Mouse (Mus musculus) kidney, adult 18-20 months (tissue): ENCODE results near the gene Tnrc6c.
"Not testable (repeated sequence)": the region's sequence is repeated elsewhere in the genome, so short reads cannot be mapped to it uniquely, and the experiment has no call there.

Source experiments
- DNase-seq: peaks from one replicate; pipeline ENCODE4 v3.0.0; 2021

Tnrc6c gene

DNA sequence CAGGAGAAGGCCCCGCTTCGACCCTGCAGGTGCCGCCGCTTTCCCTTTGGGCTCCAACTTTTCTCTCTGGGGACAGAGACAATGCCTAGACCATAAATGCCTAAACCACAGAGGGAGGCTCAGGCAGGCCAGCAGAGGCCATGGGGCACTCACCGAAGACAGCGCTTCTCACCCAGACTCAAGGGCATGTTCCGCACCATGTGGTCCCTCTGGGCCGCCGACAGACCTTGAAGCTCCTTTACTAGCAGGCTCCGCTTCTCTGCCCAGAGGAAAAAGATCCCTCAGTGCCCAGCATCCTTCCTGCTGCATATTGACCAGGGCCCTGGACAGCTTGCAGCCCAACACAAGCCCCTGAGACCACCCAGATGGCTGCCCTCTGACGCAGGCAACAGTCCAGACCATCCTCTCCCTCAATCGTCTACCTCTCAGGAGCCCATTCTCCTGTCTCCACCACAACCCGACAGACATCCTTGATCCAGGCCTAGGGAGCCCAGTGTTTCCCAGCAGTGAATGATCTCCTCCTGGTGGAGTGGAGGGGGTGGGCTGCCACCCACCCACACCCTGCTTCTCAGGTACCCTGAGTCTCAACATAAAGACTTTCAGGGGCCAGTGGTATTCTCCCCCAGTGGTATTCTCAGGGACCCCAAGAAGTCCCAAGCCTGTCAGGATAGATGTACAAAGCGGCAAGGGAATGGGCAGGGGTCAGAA lies 122.2 kb downstream of the Tnrc6c start:
- no peak for DNase-seq

GRCm38 (mm10) chr11:117777111-117777510 lies 123.0 kb downstream of the Tnrc6c start:
- no peak for DNase-seq

- peak; percentile 59 for DNase-seq
Measured at GRCm38 (mm10) chr11:117778031-117778430, 123.9 kb downstream of the Tnrc6c start.

DNA sequence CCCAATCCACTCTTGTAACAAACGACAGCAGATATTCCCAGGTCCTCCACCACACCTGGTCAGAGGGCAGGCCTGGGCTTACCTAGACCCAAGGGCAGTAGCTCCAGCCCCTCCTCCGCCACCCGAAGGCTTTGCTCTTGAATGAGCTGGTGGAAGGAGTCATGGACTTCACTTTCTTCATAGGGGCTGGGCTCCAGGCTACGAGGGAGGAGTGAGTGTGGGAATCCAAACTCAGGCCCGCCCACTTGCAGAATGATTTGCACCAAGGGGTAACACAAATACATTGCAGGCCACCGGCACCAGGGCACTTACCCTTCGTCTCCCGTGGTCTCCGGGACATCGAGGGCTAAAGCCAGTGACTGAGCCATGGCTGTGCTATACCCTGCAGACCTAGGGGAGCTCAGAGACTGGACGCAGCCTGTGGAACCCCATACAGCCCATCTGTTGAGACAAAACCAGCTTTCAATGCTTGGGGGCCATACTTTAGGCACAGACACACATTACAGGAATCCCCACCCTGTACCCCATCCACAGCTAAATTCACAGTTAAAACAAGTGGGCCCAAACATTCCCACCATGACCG lies 124.9 kb downstream of the Tnrc6c start:
- peak; percentile 39 for DNase-seq

DNA sequence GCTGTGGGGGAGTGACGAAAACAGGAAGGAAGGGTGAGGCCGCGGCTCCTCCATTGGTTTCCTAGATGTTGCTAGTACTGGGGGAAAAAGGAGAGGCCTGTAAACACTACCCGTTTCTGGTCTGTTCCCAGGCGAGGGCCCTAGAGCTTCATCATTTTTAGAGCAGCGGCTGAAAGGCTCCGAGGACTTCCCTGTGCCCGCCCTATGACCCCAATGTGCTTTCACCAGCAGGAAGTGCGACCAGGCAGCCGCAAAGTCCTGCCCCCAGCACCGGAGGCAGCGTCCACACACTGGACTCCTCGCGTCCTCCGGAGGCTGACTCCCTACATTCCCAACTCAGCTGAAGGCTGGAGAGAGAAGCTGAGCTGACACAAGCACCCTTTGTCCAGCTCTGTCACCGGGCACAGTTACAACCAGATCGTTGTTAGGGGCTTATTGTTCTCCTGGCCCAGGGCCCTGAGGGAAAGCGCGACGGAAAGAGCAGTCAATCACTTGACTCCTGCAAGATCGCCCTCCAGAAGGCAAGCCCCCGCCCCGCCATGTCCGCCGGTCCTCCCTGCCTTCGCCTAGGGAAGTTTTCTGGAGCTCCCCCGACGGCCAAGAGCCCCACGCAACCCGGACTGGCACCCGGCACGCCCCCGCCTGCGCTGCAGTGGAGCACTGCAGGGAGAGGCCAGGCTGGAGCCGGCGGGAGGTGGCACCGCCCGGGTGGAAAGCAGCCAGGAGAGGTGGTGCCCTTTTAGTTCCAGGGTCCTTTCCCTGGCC lies 125.5 kb downstream of the Tnrc6c start:
- DNase-seq = peak; percentile 87

DNA sequence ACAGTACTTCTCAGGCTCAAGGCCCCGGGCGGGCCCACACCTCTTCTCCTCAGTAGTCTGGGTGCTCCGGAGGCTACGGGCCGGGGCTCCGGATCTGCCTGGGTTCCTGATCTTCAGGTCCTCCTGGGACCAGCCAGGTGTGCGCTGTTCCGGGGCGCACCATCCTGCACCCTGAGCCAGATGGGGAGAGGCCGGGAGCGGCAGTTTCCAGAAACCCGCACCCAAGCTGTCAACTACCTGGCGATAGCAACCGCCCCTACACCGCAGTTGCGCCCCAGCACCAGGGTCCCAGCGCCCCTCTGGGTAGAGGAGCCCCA lies 126.1 kb downstream of the Tnrc6c start:
- no peak for DNase-seq

DNA sequence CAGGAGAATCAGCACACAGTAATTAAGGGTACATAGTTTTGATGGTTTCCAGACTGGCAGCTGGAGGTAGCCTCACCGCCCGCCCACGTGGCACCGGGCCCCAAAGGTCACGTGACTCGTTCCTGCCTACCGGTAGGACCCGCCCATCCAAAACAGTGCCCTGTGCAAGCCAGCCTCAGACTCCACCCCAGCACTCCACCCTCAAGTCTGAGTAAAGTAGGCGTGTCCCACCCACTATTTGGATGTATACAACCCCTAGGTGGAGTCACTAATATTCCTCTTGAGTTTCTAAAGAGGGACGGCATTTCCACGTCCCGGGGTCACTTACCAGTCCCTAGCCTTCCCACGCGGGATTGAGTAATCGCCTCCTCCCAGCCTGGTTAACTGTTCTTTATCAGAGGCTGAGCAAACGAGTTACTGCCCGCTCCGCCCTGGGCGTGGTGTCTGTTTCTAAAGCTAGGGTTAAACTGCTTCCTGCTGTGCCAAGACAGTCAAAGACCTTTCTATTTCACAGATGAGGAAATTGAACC lies 126.6 kb downstream of the Tnrc6c start:
- DNase-seq = peak; percentile 94

DNA sequence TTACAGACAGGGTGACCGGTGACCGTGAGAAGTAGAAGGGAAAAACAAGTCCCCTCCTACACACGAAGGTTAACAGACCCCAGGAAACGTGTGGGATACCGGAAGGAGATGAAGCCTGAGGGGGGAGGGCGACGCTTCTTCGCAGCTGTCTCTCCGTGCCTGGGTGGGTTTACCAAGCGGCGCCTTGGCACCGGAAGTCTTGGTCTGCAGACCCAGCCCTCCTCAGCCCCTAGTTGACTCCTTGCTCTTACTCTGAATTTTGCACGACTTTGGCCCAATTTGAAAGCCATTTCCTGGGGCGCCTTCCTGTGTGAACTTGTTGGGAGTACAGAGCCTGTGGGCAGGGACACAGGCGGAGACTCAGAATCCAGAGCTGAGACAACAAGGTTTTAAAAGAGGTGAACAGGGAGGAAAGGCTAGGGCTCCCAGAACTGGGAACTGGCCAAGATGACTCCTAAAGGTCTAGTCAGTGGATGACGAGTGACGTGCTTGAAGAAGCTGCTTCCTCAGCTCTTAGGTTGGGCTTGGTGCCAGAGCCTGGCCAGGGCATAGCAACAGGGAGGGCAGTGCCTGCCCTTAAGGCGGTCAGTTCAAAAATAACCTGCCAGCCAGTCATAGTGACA lies 127.2 kb downstream of the Tnrc6c start:
- DNase-seq = peak; percentile 82

- peak; percentile 32 for DNase-seq
Measured at GRCm38 (mm10) chr11:117781993-117782704, 128.1 kb downstream of the Tnrc6c start, which contains the start of the genes Tmc8 and Tmc6. Gene Tmc8, plus strand, starts transcription at chr11:117782076. Gene Tmc6, minus strand, starts transcription at chr11:117782198.

- DNase-seq = no peak
Measured at GRCm38 (mm10) chr11:117782705-117783034, 128.6 kb downstream of the Tnrc6c start.

- DNase-seq = peak; percentile 39
Measured at GRCm38 (mm10) chr11:117783089-117783488, 129.0 kb downstream of the Tnrc6c start.

DNA sequence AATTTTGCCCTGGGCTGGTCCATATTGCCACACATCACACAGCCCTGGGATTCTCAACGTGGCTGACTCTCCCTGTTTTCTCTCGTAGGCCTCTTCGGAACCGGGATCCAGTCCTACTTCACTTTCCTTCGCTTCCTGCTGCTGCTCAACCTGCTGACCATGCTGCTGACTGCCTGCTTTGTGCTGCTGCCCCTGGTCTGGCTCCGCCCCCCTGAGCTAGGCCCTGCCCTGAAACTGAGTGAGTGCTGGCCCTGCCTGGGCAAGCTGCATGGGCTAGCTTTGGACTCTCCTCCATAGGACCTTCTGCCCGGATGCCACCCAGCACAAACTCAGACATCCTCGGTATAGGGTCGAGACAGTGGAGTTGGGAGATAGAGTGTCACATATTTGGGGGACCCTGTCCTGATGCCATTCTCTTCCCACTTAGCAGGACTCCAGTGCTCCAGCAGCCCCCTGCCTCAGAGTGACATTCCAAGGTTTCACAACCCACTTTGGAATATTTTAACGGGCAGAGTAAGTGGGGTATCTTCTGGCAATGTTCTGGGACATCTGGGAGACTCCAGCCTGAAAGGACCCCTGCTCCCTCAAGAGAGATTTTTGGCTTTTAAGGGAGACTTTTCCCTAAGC lies 129.7 kb downstream of the Tnrc6c start:
- DNase-seq = peak; percentile 45

GRCm38 (mm10) chr11:117786294-117786693 lies 132.2 kb downstream of the Tnrc6c start:
- peak; percentile 77 for DNase-seq

DNA sequence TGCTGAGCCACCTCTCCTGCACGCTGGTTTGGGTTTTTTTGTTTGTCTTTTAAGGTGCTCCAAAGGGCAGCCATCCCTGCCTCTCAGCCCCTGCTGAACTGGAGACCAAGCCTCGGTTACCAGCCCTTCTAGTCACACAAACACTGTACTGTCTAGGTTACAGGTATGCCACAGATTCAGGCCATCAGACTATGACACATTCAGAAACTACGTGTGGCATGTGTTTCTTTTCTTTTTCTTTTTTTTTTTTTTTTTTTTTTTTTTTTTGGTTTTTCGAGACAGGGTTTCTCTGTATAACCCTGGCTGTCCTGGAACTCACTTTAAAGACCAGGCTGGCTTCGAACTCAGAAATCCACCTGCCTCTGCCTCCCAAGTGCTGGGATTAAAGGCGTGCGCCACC lies 134.4 kb downstream of the Tnrc6c start:
- DNase-seq = not testable (repeated sequence)

GRCm38 (mm10) chr11:117790286-117790685 lies 136.2 kb downstream of the Tnrc6c start:
- peak; percentile 71 for DNase-seq

DNA sequence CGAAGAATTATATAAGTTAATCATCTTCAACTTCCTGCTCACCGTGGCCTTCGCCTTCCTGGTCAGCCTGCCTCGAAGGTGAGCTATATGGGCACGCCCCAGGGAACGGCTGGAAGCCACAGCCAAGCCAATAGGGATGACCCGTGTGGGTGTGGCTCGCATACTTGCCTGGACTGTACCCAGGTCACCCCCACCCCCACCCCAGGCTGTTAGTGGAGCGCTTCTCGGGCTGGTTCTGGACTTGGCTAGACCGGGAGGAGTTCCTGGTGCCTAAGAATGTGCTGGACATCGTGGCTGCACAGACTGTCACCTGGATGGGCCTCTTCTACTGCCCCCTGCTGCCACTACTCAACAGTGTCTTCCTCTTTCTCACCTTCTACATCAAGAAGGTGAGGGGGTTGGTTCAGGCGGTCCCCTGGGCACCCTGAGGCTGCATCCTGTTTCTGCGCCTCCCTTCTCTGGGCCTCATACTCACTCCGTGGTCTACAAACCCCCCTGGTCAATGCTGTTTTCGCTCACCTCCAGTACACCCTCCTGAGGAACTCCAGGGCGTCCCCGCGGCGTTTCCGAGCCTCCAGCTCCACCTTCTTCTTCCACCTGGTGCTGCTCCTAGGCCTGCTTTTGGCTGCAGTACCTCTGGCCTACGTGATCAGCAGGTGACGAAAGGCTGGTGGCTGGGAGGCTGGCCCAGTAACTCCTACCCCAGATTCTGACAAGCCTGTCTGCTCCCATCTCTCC lies 136.8 kb downstream of the Tnrc6c start:
- peak; percentile 48 for DNase-seq

DNA sequence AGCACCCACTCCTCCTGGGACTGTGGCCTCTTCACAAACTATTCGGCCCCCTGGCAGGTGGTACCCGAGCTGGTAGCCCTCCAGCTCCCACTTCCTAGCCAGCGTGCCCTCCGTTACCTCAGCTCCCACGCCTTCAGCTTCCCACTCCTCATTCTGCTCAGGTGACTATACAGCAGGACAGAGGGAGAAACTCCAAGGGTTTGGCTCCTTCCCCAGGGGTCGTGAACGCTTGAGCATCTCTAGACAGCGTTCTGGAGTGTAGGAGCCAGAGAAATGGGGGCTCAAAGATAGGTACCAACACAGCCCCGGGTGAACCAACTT lies 137.3 kb downstream of the Tnrc6c start:
- no peak for DNase-seq

- DNase-seq = peak; percentile 82
Measured at GRCm38 (mm10) chr11:117792281-117792888, 138.3 kb downstream of the Tnrc6c start.

DNA sequence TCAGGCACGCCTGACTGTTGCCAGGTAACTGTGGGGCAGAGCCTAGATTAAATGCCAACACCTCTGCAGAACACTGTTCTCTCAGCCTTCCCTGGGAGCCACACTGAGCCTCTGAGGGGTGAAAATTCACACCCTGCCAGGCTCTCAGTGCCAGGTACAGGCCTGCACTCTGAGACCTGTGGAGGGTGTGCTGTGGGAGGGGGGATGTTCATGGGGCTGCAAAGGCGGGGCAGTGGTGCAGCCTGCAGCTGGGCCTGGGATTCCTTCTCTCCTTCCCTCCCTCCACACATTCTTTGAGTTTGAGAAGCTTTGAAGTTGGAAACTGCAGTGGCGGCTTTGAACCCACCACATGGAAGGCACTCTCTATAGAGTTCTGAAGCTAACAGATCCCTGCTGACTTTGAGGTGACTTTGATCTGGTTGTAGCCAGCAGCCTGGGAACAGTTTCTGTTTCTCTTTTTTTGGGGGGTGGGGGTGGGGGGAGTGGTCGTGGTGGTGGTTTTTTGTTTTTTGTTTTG lies 140.0 kb downstream of the Tnrc6c start:
- DNase-seq = no peak

- DNase-seq = no peak
Measured at GRCm38 (mm10) chr11:117796954-117797353, 142.9 kb downstream of the Tnrc6c start.
